Mouse (Mus musculus): ENCODE data around the gene Insl3. TPM values are rescaled to one million over a fixed set of nuclear protein-coding genes. Genes with fewer than 3 reads are reported as not detected.
"Not testable (repeated sequence)": the region's sequence is repeated elsewhere in the genome, so short reads cannot be mapped to it uniquely, and the experiment has no call there.

Gene Insl3
- polyA plus RNA-seq, 1 experiment from 2014 or later, result 1.9 TPM

DNA sequence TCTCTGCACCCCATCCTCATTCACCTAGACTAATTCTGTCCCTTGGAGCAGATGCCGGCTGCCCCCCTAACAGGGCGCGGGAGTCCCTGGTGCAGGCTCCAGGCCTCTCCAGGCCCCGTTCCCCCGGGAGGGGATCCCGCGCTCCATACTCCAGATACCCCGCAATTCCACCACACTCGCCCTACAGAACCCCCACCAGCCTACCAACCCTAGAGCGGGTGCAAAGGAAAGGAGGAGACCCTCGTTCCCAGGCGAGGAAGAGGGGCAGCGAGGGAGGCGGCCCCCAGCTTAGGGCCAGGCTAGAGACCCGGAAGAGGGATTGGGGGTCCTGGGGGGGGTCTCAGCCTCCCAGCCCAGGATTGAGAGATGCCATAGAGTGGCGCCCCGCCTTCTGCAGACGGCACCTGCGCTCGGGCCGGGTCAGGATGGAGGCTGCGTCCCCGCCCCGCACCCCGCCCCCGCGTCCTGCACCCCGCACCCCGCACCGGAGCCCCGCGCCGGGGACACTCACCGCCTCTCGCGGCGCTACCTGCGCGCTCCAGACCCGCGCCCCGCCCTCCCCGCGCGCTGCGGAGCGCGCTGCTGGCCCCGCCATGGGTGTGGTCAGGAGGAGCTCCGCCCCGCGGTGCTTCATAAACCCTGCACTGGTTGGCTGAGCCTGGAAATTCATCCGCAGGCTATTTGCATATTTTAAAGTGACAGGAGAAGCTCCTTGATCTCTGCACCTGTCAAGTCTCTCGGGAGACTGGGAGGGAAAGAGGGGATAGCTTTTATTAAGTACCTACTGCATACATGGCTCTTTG is 36.3 kb downstream of the Insl3 start, which contains the start of gene Fcho1:
TSS of gene Fcho1 (minus strand) at position 595 of the 803 bp plus-strand sequence.
- Histone ChIP-seq H3K36me3 (ENCODE audit: control insufficient read depth, insufficient read depth, low read length) (no peaks in the 10 kb centered on the region), H3K4me3 (ENCODE audit: low read depth, low read length) (peak within 1 kb of the TSS; percentile 48), H3K4me2 (replicated peaks; ENCODE audit: low read depth) (peak within 1 kb of the TSS; percentile 78), H3K9ac (ENCODE audit: low read length) (peak within 1 kb of the TSS; percentile 62), H3K4me1 (replicated peaks; ENCODE audit: control insufficient read depth, insufficient read depth) (peaks cover 2% of the 10 kb centered on the region), H3K9me3 (ENCODE audit: control insufficient read depth, low read length) (no peaks in the 10 kb centered on the region), H3K27ac (replicated peaks) (0 out of 2 replicates have a peak within 1 kb of the TSS, but pooled peaks have one; percentile 8), H3K27me3 (ENCODE audit: control insufficient read depth, insufficient read depth, low read length) (no peaks in the 10 kb centered on the region)
- ATAC-seq (ENCODE audit: low FRiP score, low TSS enrichment), result peak; percentile 88
- TF ChIP-seq EP300 (optimal IDR thresholded peaks at IDR 0.05), result no peak
- no peak for TF ChIP-seq CTCF (IDR thresholded peaks at IDR 0.05; ENCODE audit: low read depth)
- DNase-seq (ENCODE audit: low spot score), result peak; percentile 90
- WGBS, result 1% methylated on average over 48 of the region's 54 CpGs

DNA sequence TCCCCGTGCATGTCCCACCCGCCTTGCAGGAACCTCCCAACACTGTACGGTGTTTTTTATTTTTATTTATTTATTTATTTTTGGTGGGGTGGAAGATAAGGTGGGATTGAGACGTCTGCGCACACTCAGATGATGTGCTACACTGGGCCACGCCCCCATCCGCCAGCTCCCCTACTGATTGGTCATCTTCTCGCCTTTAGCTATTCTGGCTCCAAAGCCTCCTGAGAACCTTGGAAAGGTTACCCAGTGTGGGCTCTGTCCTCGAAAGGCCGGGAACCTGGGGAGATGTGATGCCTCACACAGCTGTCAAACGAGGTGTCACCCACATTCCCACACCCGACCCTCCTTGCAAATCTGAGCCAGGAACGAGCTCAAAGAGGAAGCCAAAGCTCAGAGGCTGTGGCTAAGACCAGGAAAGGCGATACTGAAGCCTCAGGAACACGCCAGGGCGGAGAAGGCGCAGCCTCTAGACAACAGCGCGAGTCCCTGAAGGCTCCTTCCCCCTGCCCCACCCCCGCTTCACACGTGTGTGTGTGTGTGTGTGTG is 39.3 kb downstream of the Insl3 start:
- Histone ChIP-seq H3K9ac (ENCODE audit: low read length) (0 out of 2 replicates have a peak overlapping the region, but pooled peaks have one; percentile 13), H3K27ac (replicated peaks) (0 out of 2 replicates have a peak overlapping the region, but pooled peaks have one; percentile 13), H3K27me3 (ENCODE audit: control insufficient read depth, insufficient read depth, low read length) (no peaks in the 10 kb centered on the region), H3K4me3 (ENCODE audit: low read depth, low read length) (peak overlapping the region; percentile 23), H3K4me2 (replicated peaks; ENCODE audit: low read depth) (peak overlapping the region; percentile 55), H3K4me1 (replicated peaks; ENCODE audit: control insufficient read depth, insufficient read depth) (peaks cover 2% of the 10 kb centered on the region), H3K36me3 (ENCODE audit: control insufficient read depth, insufficient read depth, low read length) (no peaks in the 10 kb centered on the region), H3K9me3 (ENCODE audit: control insufficient read depth, low read length) (no peaks in the 10 kb centered on the region)
- DNase-seq (ENCODE audit: low spot score) (peak; percentile 57), ATAC-seq (ENCODE audit: low FRiP score, low TSS enrichment) (peak; percentile 48)
- TF ChIP-seq EP300 (optimal IDR thresholded peaks at IDR 0.05) (no peak), CTCF (IDR thresholded peaks at IDR 0.05; ENCODE audit: low read depth) (no peak)
- WGBS, result 5% methylated on average over 19 of the region's 21 CpGs

DNA sequence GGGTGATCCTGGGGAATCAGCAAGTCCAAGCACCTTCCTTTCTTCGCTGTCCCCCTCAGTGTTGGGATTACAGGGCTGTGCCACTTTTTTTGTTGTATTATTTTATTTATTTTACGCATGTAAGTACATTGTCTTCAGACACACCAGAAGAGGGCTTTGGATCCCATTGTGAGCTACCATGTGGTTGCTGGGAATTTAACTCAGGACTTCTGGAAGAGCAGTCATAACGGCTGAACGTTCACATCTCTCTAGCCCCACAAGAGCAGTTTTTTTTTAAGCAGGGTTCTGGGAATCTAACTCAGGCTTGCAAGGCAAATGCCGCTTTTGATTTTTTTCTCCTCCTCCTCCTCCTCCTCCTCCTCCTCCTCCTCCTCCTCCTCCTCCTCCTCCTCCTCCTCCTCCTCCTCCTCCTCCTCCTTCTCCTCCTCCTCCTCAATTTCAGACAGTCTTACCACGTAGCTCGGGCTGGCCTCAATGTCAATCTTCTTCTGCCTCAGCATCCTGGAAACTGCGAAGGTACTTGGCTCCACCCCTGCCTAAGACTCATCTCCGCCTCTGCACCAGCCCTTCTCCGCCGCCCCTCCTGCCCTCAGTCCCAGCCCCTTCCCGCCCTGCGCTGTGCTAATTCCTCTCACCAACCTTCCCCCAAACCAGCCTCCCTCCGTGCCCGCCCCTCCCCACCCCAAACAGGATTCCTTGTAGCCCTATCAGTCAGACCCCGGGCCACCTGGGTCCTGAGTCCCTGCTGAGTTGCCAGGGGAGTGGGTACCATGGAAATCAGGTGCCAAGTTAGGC is 40.0 kb downstream of the Insl3 start:
- no peak for DNase-seq (ENCODE audit: low spot score)
- TF ChIP-seq CTCF (IDR thresholded peaks at IDR 0.05; ENCODE audit: low read depth), result no peak
- no peak for TF ChIP-seq EP300 (optimal IDR thresholded peaks at IDR 0.05)
- 7% methylated on average over 12 of the region's 16 CpGs for whole genome bisulfite sequencing
- peak overlapping the region; percentile 55 for H3K4me2 ChIP-seq (replicated peaks; ENCODE audit: low read depth)
- H3K4me1 ChIP-seq (replicated peaks; ENCODE audit: control insufficient read depth, insufficient read depth), result peaks cover 2% of the 10 kb centered on the region
- H3K9me3 ChIP-seq (ENCODE audit: control insufficient read depth, low read length), result no peaks in the 10 kb centered on the region
- no peak overlapping the region for H3K4me3 ChIP-seq (ENCODE audit: low read depth, low read length)
- no peak for ATAC-seq (ENCODE audit: low FRiP score, low TSS enrichment)
- no peak overlapping the region for H3K27ac ChIP-seq (replicated peaks)
- H3K27me3 ChIP-seq (ENCODE audit: control insufficient read depth, insufficient read depth, low read length), result no peaks in the 10 kb centered on the region
- no peak overlapping the region for H3K9ac ChIP-seq (ENCODE audit: low read length)
- no peaks in the 10 kb centered on the region for H3K36me3 ChIP-seq (ENCODE audit: control insufficient read depth, insufficient read depth, low read length)

DNA sequence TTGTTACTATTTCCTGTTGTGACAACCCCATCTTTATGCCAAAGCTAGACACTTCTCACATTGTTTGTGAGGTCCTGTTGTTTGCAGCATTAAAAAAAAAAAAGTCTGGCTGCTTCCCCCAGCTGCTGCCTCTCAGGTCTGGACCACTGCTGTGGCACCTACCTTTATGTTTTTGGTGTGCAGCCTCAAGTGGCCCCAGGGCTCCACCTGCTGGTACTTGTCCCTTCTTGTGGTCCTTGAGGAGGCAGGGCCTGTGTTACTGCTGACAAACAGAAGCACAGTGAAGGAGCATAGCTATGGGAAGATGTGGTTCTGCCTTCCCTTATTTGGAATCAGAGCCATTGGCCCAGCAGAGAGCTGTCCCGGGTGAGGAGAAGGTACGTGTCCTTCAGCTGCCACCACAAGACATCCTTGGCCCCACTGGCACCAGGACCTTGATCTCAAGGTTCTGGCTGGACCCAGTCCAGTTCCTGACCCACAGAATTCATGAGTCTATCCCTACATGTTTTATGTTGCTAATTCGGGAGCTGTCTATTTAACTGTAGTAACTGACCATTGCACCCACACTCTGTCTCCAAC is 42.7 kb downstream of the Insl3 start:
- H3K9ac ChIP-seq (ENCODE audit: low read length), result no peak overlapping the region
- no peak overlapping the region for H3K4me2 ChIP-seq (replicated peaks; ENCODE audit: low read depth)
- no peaks in the 10 kb centered on the region for H3K36me3 ChIP-seq (ENCODE audit: control insufficient read depth, insufficient read depth, low read length)
- DNase-seq (ENCODE audit: low spot score), result peak; percentile 78
- no peaks in the 10 kb centered on the region; the same call in 1 of the 2 replicates for H3K4me1 ChIP-seq (replicated peaks; ENCODE audit: control insufficient read depth, insufficient read depth)
- no peak for TF ChIP-seq EP300 (optimal IDR thresholded peaks at IDR 0.05)
- TF ChIP-seq CTCF (IDR thresholded peaks at IDR 0.05; ENCODE audit: low read depth), result peak; percentile 78
- no peak overlapping the region for H3K27ac ChIP-seq (replicated peaks)
- ATAC-seq (ENCODE audit: low FRiP score, low TSS enrichment), result peak; percentile 39; the same call in 1 of the 2 replicates
- WGBS, result 51% methylated on average over 3 of the region's 3 CpGs
- no peaks in the 10 kb centered on the region for H3K27me3 ChIP-seq (ENCODE audit: control insufficient read depth, insufficient read depth, low read length)
- H3K9me3 ChIP-seq (ENCODE audit: control insufficient read depth, low read length), result no peaks in the 10 kb centered on the region
- no peak overlapping the region for H3K4me3 ChIP-seq (ENCODE audit: low read depth, low read length)

DNA sequence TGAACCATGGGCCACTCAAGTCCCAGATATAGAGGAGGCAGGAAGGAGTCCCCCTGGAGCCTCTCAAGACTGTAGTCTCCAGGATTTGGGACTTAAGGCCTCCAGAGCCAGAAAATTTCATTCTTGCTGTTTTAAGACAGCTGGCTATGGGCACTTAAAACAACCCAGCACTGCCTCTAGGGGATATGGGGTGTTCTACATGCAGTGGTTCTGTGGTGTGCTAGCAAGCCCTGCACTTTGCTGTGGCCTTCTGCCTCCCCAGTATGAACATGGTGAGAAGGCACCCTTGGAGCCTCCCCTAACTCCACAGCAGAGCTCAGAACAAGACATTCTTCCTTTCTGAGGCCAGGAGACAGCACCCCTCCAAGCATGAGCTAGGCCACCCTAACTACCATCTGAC is 49.3 kb downstream of the Insl3 start:
- not testable (repeated sequence) for H3K36me3 ChIP-seq (ENCODE audit: control insufficient read depth, insufficient read depth, low read length); H3K9ac ChIP-seq (ENCODE audit: low read length); H3K9me3 ChIP-seq (ENCODE audit: control insufficient read depth, low read length); H3K4me1 ChIP-seq (replicated peaks; ENCODE audit: control insufficient read depth, insufficient read depth); H3K27ac ChIP-seq (replicated peaks); H3K27me3 ChIP-seq (ENCODE audit: control insufficient read depth, insufficient read depth, low read length); ATAC-seq (ENCODE audit: low FRiP score, low TSS enrichment); H3K4me3 ChIP-seq (ENCODE audit: low read depth, low read length); H3K4me2 ChIP-seq (replicated peaks; ENCODE audit: low read depth); DNase-seq (ENCODE audit: low spot score)

Other genes with a start within 250 kb of the Insl3 start
- 22.1 and 23.5 TPM in 2 replicates for gene Abhd8, start 225.6 kb upstream of the Insl3 start, polyA plus RNA-seq (2015; fragmentation: Nextera tagmentation; extraction: Ambion mirVana)
- gene Mrpl34, start 224.3 kb upstream of the Insl3 start, polyA plus RNA-seq (2015; fragmentation: Nextera tagmentation; extraction: Ambion mirVana), result 127 and 137 TPM in 2 replicates
- 72.5 and 74.5 TPM in 2 replicates for gene Dda1, start 220.0 kb upstream of the Insl3 start, polyA plus RNA-seq (2015; fragmentation: Nextera tagmentation; extraction: Ambion mirVana)
- gene Ano8, start 203.3 kb upstream of the Insl3 start, polyA plus RNA-seq (2015; fragmentation: Nextera tagmentation; extraction: Ambion mirVana), result 0.68 and 1.1 TPM in 2 replicates
- 7.2 and 8.2 TPM in 2 replicates for gene Gtpbp3, start 201.1 kb upstream of the Insl3 start, polyA plus RNA-seq (2015; fragmentation: Nextera tagmentation; extraction: Ambion mirVana)
- gene Plvap, start 177.5 kb upstream of the Insl3 start, polyA plus RNA-seq (2015; fragmentation: Nextera tagmentation; extraction: Ambion mirVana), result 56.3 and 60.9 TPM in 2 replicates
- gene Ccdc194, start 163.5 kb upstream of the Insl3 start, polyA plus RNA-seq (2015; fragmentation: Nextera tagmentation; extraction: Ambion mirVana), result 0.29 and 0.46 TPM in 2 replicates
- gene Bst2, start 151.8 kb upstream of the Insl3 start, polyA plus RNA-seq (2015; fragmentation: Nextera tagmentation; extraction: Ambion mirVana), result 32.8 and 34.2 TPM in 2 replicates
- 103 TPM in 2 replicates for gene Mvb12a, start 146.3 kb upstream of the Insl3 start, polyA plus RNA-seq (2015; fragmentation: Nextera tagmentation; extraction: Ambion mirVana)
- 1.0 and 1.4 TPM in 2 replicates for gene Tmem221, start 130.3 kb upstream of the Insl3 start, polyA plus RNA-seq (2015; fragmentation: Nextera tagmentation; extraction: Ambion mirVana)
- gene Nxnl1, start 122.6 kb upstream of the Insl3 start, polyA plus RNA-seq (2015; fragmentation: Nextera tagmentation; extraction: Ambion mirVana), result 0.04 and 0.05 TPM in 2 replicates
- 26.5 and 27.4 TPM in 2 replicates for gene Slc27a1, start 120.3 kb upstream of the Insl3 start, polyA plus RNA-seq (2015; fragmentation: Nextera tagmentation; extraction: Ambion mirVana)
- gene Pgls, start 97.0 kb upstream of the Insl3 start, polyA plus RNA-seq (2015; fragmentation: Nextera tagmentation; extraction: Ambion mirVana), result 221 and 223 TPM in 2 replicates
- gene Fam129c, start 91.6 kb upstream of the Insl3 start, polyA plus RNA-seq (2015; fragmentation: Nextera tagmentation; extraction: Ambion mirVana), result 0.99 and 1.4 TPM in 2 replicates
- 40.3 and 41.1 TPM in 2 replicates for gene Colgalt1, start 78.2 kb upstream of the Insl3 start, polyA plus RNA-seq (2015; fragmentation: Nextera tagmentation; extraction: Ambion mirVana)
- 0.46 and 0.52 TPM in 2 replicates for gene Unc13a, start 17.5 kb upstream of the Insl3 start, polyA plus RNA-seq (2015; fragmentation: Nextera tagmentation; extraction: Ambion mirVana)
- 4.6 and 5.4 TPM in 2 replicates for gene Jak3, start 12.9 kb upstream of the Insl3 start, polyA plus RNA-seq (2015; fragmentation: Nextera tagmentation; extraction: Ambion mirVana)
- gene B3gnt3, start 12.6 kb downstream of the Insl3 start, polyA plus RNA-seq (2015; fragmentation: Nextera tagmentation; extraction: Ambion mirVana), result 35.9 and 36.9 TPM in 2 replicates
- 4.8 and 5.9 TPM in 2 replicates for gene Fcho1, start 36.5 kb downstream of the Insl3 start, polyA plus RNA-seq (2015; fragmentation: Nextera tagmentation; extraction: Ambion mirVana)
- gene Zfp709, start 192.8 kb downstream of the Insl3 start, polyA plus RNA-seq (2015; fragmentation: Nextera tagmentation; extraction: Ambion mirVana), result 2.7 and 2.8 TPM in 2 replicates
- gene Zfp882, start 219.4 kb downstream of the Insl3 start, polyA plus RNA-seq (2015; fragmentation: Nextera tagmentation; extraction: Ambion mirVana), result 1.3 and 1.5 TPM in 2 replicates
- gene Zfp617, start 219.4 kb downstream of the Insl3 start, polyA plus RNA-seq (2015; fragmentation: Nextera tagmentation; extraction: Ambion mirVana), result 11.7 and 12.5 TPM in 2 replicates

All from stomach, postnatal 0 days (tissue).